Mouse (Mus musculus) G1E (cell line): ENCODE data around the gene Wwox.

ENCODE experiments used
- CTCF ChIP-seq: IDR thresholded peaks from 2 replicates; pipeline ENCODE4 v1.5.1; 2012; ENCODE audit warnings: low read depth, low read length, inconsistent platforms, mixed read lengths
- GATA1 ChIP-seq: IDR thresholded peaks from 2 replicates; pipeline ENCODE4 v1.6.1; 2012; ENCODE audit warnings: borderline replicate concordance, low read length, inconsistent platforms, mixed read lengths

GRCm38 (mm10) chr8:114452278-114452677 is 12.8 kb downstream of the Wwox start:
- TF ChIP-seq CTCF (no peak), GATA1 (no peak)
